Mouse (Mus musculus): ENCODE measurements at regions not wholly inside any gene's neighbourhood (a gene's known extent, or its start where the extent isn't known, plus 50 kb on each side); places are given as distances from the start of the nearest gene placed in this dataset.

GRCm38 (mm10) chr3:107816031-107816430 is 55.8 kb upstream of the Csf1 start:
- Histone ChIP-seq H3K4me2 (ENCODE audit: low read depth, low read length) (no peak overlapping the region), H3K9ac (ENCODE audit: low read length) (no peak overlapping the region), H3K4me3 (ENCODE audit: low read length) (no peak overlapping the region), H3K4me1 (ENCODE audit: control insufficient read depth, insufficient read depth, low read length) (no peaks in the 10 kb centered on the region), H3K9me3 (replicated peaks; ENCODE audit: control insufficient read depth, low read length) (no peaks in the 10 kb centered on the region), H3K27me3 (ENCODE audit: control insufficient read depth, insufficient read depth, low read length) (no peaks in the 10 kb centered on the region), H3K27ac (ENCODE audit: low read length) (no peak overlapping the region), H3K36me3 (ENCODE audit: control insufficient read depth, insufficient read depth) (no peaks in the 10 kb centered on the region)
- 58% methylated on average over 3 of the region's 3 CpGs for WGBS
- no peak for ATAC-seq (replicated peaks; ENCODE audit: extremely low read depth, insufficient read depth, low FRiP score)

- Histone ChIP-seq H3K36me3 (ENCODE audit: control insufficient read depth, insufficient read depth) (no peaks in the 10 kb centered on the region), H3K9me3 (replicated peaks; ENCODE audit: control insufficient read depth, low read length) (no peaks in the 10 kb centered on the region), H3K9ac (ENCODE audit: low read length) (no peak overlapping the region), H3K27me3 (ENCODE audit: control insufficient read depth, insufficient read depth, low read length) (no peaks in the 10 kb centered on the region), H3K4me1 (ENCODE audit: control insufficient read depth, insufficient read depth, low read length) (no peaks in the 10 kb centered on the region), H3K4me3 (ENCODE audit: low read length) (no peak overlapping the region), H3K27ac (ENCODE audit: low read length) (no peak overlapping the region), H3K4me2 (ENCODE audit: low read depth, low read length) (no peak overlapping the region)
- WGBS = 75% methylated on average over 5 of the region's 5 CpGs
- no peak for ATAC-seq (replicated peaks; ENCODE audit: extremely low read depth, insufficient read depth, low FRiP score)
Measured at GRCm38 (mm10) chr3:107814280-107814679, 54.0 kb upstream of the Csf1 start.

- no peak for ATAC-seq (replicated peaks; ENCODE audit: extremely low read depth, insufficient read depth, low FRiP score)
- no peak overlapping the region for H3K9ac ChIP-seq (ENCODE audit: low read length)
- H3K36me3 ChIP-seq (ENCODE audit: control insufficient read depth, insufficient read depth) = no peaks in the 10 kb centered on the region
- 64% methylated on average over 4 of the region's 4 CpGs for WGBS
- no peaks in the 10 kb centered on the region for H3K4me1 ChIP-seq (ENCODE audit: control insufficient read depth, insufficient read depth, low read length)
- H3K4me3 ChIP-seq (ENCODE audit: low read length) = no peak overlapping the region
- H3K27ac ChIP-seq (ENCODE audit: low read length) = no peak overlapping the region
- H3K27me3 ChIP-seq (ENCODE audit: control insufficient read depth, insufficient read depth, low read length) = no peaks in the 10 kb centered on the region
- no peaks in the 10 kb centered on the region for H3K9me3 ChIP-seq (replicated peaks; ENCODE audit: control insufficient read depth, low read length)
- no peak overlapping the region for H3K4me2 ChIP-seq (ENCODE audit: low read depth, low read length)
Measured at GRCm38 (mm10) chr3:107812885-107813284, 52.6 kb upstream of the Csf1 start.

GRCm38 (mm10) chr3:107812341-107812740 is 52.1 kb upstream of the Csf1 start:
- 85% methylated on average over 4 of the region's 4 CpGs for WGBS
- Histone ChIP-seq H3K9ac (ENCODE audit: low read length) (no peak overlapping the region), H3K9me3 (replicated peaks; ENCODE audit: control insufficient read depth, low read length) (no peaks in the 10 kb centered on the region), H3K4me2 (ENCODE audit: low read depth, low read length) (no peak overlapping the region), H3K4me3 (ENCODE audit: low read length) (no peak overlapping the region), H3K27ac (ENCODE audit: low read length) (no peak overlapping the region), H3K4me1 (ENCODE audit: control insufficient read depth, insufficient read depth, low read length) (no peaks in the 10 kb centered on the region), H3K36me3 (ENCODE audit: control insufficient read depth, insufficient read depth) (no peaks in the 10 kb centered on the region), H3K27me3 (ENCODE audit: control insufficient read depth, insufficient read depth, low read length) (no peaks in the 10 kb centered on the region)
- ATAC-seq (replicated peaks; ENCODE audit: extremely low read depth, insufficient read depth, low FRiP score) = no peak

- Histone ChIP-seq H3K9ac (ENCODE audit: low read length) (no peak overlapping the region), H3K4me2 (ENCODE audit: low read depth, low read length) (no peak overlapping the region), H3K9me3 (replicated peaks; ENCODE audit: control insufficient read depth, low read length) (no peaks in the 10 kb centered on the region), H3K36me3 (ENCODE audit: control insufficient read depth, insufficient read depth) (no peaks in the 10 kb centered on the region), H3K27me3 (ENCODE audit: control insufficient read depth, insufficient read depth, low read length) (no peaks in the 10 kb centered on the region), H3K4me1 (ENCODE audit: control insufficient read depth, insufficient read depth, low read length) (no peaks in the 10 kb centered on the region), H3K27ac (ENCODE audit: low read length) (no peak overlapping the region), H3K4me3 (ENCODE audit: low read length) (no peak overlapping the region)
- no peak; the same call in 1 of the 2 replicates for ATAC-seq (replicated peaks; ENCODE audit: extremely low read depth, insufficient read depth, low FRiP score)
- 88% methylated on average over 9 of the region's 9 CpGs for WGBS
Measured at GRCm38 (mm10) chr3:107810452-107811050, 50.3 kb upstream of the Csf1 start.

All from heart, embryonic 16.5 days (tissue).